Mouse (Mus musculus) activated CD4-positive, CD25-positive, alpha-beta regulatory T cell (primary cell): ENCODE data around the gene Ciz1. TPM values are rescaled to one million over a fixed set of nuclear protein-coding genes. Genes with fewer than 3 reads are reported as not detected.

Source experiments
- polyA plus RNA-seq, 2 experiments: library from polyadenylated mRNA; unstranded; fragments of 100-300 nt; shearing (Covaris generic); gene quantifications; one replicate each; pipeline ENCODE4 v1.2.1; 2017

The Ciz1 gene
- 10 to 100 TPM; 66.8 to 80.0 TPM for polyA plus RNA-seq

GRCm38 (mm10) chr2:32352151-32353006 is at the start of gene Ciz1:
Gene Ciz1 (plus strand): TSS chr2:32352327.

GRCm38 (mm10) chr2:32353007-32353542 is 948 bp downstream of the Ciz1 start, which contains the start of gene Dnm1:
Gene Dnm1 (minus strand): TSS chr2:32353338.

GRCm38 (mm10) chr2:32381775-32382223 is 29.7 kb downstream of the Ciz1 start, which contains the start of gene 1110008P14Rik:
Gene 1110008P14Rik (minus strand): TSS chr2:32381938.

GRCm38 (mm10) chr2:32387706-32388490 is 35.8 kb downstream of the Ciz1 start, which contains the start of gene Lcn2:
Gene Lcn2 (minus strand): TSS chr2:32388252.

GRCm38 (mm10) chr2:32395484-32395945 is 43.4 kb downstream of the Ciz1 start, which contains the start of gene Ptges2:
Gene Ptges2 (plus strand): TSS chr2:32395896.

Other genes with a start within 250 kb of the Ciz1 start
- gene Prrc2b, start 201.2 kb upstream of the Ciz1 start, polyA plus RNA-seq: 10 to 100 TPM; 27.2 to 47.3 TPM
- 1 to 10 TPM; 6.4 to 6.6 TPM for gene Pomt1, start 115.7 kb upstream of the Ciz1 start, polyA plus RNA-seq
- gene Uck1, start 92.2 kb upstream of the Ciz1 start, polyA plus RNA-seq: 10 to 100 TPM; 74.6 to 81.7 TPM
- 10 to 100 TPM; 21.4 to 30.8 TPM for gene Golga2, start 64.9 kb upstream of the Ciz1 start, polyA plus RNA-seq
- gene Swi5, start 64.3 kb upstream of the Ciz1 start, polyA plus RNA-seq: 100 to 1,000 TPM; 231 to 287 TPM
- under 1 TPM in 1 of 2 experiments, not detected in 1; 0.09 TPM for gene Dnm1, start 1.0 kb downstream of the Ciz1 start, polyA plus RNA-seq
- gene 1110008P14Rik, start 29.6 kb downstream of the Ciz1 start, polyA plus RNA-seq: 100 to 1,000 TPM in 1 of 2 experiments, 10 to 100 TPM in 1; 98.1 to 113 TPM
- gene Lcn2, start 35.9 kb downstream of the Ciz1 start, polyA plus RNA-seq: not detected
- 10 to 100 TPM; 13.0 to 23.5 TPM for gene Ptges2, start 43.6 kb downstream of the Ciz1 start, polyA plus RNA-seq
- gene Naif1, start 98.1 kb downstream of the Ciz1 start, polyA plus RNA-seq: 1 to 10 TPM; 6.9 to 7.4 TPM
- 10 to 100 TPM; 11.6 to 15.5 TPM for gene Slc25a25, start 99.1 kb downstream of the Ciz1 start, polyA plus RNA-seq
- 100 to 1,000 TPM; 118 to 128 TPM for gene Fam102a, start 183.0 kb downstream of the Ciz1 start, polyA plus RNA-seq
- gene Dpm2, start 218.5 kb downstream of the Ciz1 start, polyA plus RNA-seq: 100 to 1,000 TPM; 117 to 126 TPM
- gene Pip5kl1, start 222.5 kb downstream of the Ciz1 start, polyA plus RNA-seq: under 1 TPM in 1 of 2 experiments, not detected in 1; 0.52 TPM
- not detected for gene 9430097D07Rik, start 223.4 kb downstream of the Ciz1 start, polyA plus RNA-seq
- gene St6galnac4, start 234.8 kb downstream of the Ciz1 start, polyA plus RNA-seq: 10 to 100 TPM; 39.3 to 52.8 TPM
- gene St6galnac6, start 247.4 kb downstream of the Ciz1 start, polyA plus RNA-seq: 1 to 10 TPM; 5.8 to 6.5 TPM